Mouse (Mus musculus): ENCODE measurements around the gene Eif4e. TPM values are rescaled to one million over a fixed set of nuclear protein-coding genes. Genes with fewer than 3 reads are reported as not detected.
"Not testable (repeated sequence)": the region's sequence is repeated elsewhere in the genome, so short reads cannot be mapped to it uniquely, and the experiment has no call there.

Eif4e gene
- polyA plus RNA-seq, 1 experiment, result 193 TPM

DNA sequence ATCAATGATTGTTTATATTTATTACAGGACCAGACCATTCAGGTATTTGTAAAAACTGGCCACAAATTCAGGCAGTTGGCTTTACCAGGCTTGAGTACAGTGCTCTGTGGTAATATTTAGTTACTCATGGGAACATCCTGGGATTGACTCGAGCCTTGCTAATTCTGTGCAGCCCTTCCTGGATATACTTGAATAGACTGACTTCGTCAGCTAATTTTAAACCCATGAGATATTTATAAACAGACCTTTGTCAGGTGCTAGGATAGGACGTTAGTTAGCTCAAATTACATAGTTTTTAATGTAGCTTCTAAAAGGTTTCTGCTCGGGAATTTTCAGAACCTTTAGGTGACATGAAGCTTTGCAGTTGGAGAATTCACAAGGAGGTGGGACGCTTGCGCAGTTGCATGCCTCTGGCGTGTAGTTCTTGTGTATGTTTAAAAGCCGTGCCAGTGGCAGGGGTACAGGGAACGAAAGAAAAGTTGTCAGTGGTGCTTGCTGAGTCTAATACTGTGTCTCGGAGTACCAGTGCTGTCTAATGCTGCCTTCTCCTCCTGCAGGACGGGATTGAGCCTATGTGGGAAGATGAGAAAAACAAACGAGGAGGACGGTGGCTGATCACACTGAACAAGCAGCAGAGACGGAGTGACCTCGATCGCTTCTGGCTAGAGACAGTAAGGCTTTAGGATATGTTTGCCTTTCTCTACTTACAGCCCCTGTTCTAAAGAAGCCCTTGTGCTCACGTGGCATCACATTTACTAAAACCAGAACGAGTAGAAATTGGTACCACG, 24.6 kb downstream of the Eif4e start:
- Histone ChIP-seq H3K4me1 (ENCODE audit: control insufficient read depth, insufficient read depth, low read length) (no peaks in the 10 kb centered on the region), H3K4me3 (ENCODE audit: control insufficient read depth, low read depth, low read length) (no peak overlapping the region), H3K27ac (ENCODE audit: control insufficient read depth, insufficient read depth, low read depth, low read length) (no peak overlapping the region), H3K36me3 (ENCODE audit: control insufficient read depth, insufficient read depth, low read length) (peaks cover 1% of the 10 kb centered on the region), H3K27me3 (ENCODE audit: control insufficient read depth, insufficient read depth, low read length) (no peaks in the 10 kb centered on the region)
- TF ChIP-seq POLR2A (IDR thresholded peaks at IDR 0.05; ENCODE audit: control insufficient read depth, low read depth, low read length) (no peak), CTCF (IDR thresholded peaks at IDR 0.05; ENCODE audit: control insufficient read depth, insufficient read depth, insufficient replicate concordance, low read depth, low read length) (no peak)

- not testable (repeated sequence) for H3K27ac ChIP-seq (ENCODE audit: control insufficient read depth, insufficient read depth, low read depth, low read length); H3K36me3 ChIP-seq (ENCODE audit: control insufficient read depth, insufficient read depth, low read length); H3K4me3 ChIP-seq (ENCODE audit: control insufficient read depth, low read depth, low read length); H3K27me3 ChIP-seq (ENCODE audit: control insufficient read depth, insufficient read depth, low read length); H3K4me1 ChIP-seq (ENCODE audit: control insufficient read depth, insufficient read depth, low read length)
Measured at GRCm38 (mm10) chr3:138555279-138555678, 29.3 kb downstream of the Eif4e start.

DNA sequence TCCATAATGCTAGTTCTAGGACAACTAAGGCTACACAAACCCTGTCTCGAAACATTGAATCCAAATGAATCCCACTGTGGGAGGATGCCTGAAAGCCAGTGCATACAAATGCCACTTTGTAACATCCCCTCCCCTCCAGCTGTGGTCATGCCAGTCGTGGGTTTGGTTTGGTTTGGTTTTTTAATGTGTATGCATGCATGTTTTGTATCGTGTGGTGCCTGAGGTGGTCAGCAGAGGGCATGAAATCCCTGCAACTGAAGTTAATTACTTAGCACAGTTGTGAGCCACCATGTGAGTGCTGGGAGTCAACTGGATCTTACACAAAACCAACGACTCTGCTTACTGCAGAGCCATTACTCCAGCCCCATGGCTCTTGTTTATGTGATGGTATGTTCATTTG, 32.5 kb downstream of the Eif4e start:
- Histone ChIP-seq H3K27ac (ENCODE audit: control insufficient read depth, insufficient read depth, low read depth, low read length) (no peak overlapping the region), H3K4me1 (ENCODE audit: control insufficient read depth, insufficient read depth, low read length) (no peaks in the 10 kb centered on the region), H3K4me3 (ENCODE audit: control insufficient read depth, low read depth, low read length) (no peak overlapping the region), H3K36me3 (ENCODE audit: control insufficient read depth, insufficient read depth, low read length) (peaks cover 2% of the 10 kb centered on the region; the same call in 1 of the 2 replicates), H3K27me3 (ENCODE audit: control insufficient read depth, insufficient read depth, low read length) (no peaks in the 10 kb centered on the region)
- TF ChIP-seq POLR2A (IDR thresholded peaks at IDR 0.05; ENCODE audit: control insufficient read depth, low read depth, low read length), result no peak
- no peak for TF ChIP-seq CTCF (IDR thresholded peaks at IDR 0.05; ENCODE audit: control insufficient read depth, insufficient read depth, insufficient replicate concordance, low read depth, low read length)

DNA sequence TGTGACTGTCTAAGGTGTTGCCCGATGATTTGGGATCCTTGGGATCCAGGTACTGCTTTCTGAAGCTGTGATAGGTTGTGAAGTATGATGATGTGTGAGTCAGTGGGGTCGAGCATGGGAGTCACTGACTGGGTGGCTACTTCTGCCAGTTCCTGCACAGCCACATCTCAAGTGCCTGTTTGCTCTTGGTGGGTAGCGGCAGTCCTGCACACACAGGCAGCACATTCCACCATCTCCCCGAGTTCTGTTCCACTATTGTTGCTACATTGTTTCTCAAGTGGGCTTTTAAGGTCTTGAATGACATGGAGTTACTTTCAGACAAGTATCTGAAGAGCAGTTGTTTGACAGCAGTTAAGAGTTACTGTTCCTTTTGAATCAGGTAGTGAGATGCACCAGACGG, 34.3 kb downstream of the Eif4e start:
- Histone ChIP-seq H3K4me3 (ENCODE audit: control insufficient read depth, low read depth, low read length) (no peak overlapping the region), H3K4me1 (ENCODE audit: control insufficient read depth, insufficient read depth, low read length) (no peaks in the 10 kb centered on the region), H3K36me3 (ENCODE audit: control insufficient read depth, insufficient read depth, low read length) (0 out of 2 replicates have a peak, but pooled peaks cover 2% of the 10 kb centered on the region), H3K27ac (ENCODE audit: control insufficient read depth, insufficient read depth, low read depth, low read length) (no peak overlapping the region), H3K27me3 (ENCODE audit: control insufficient read depth, insufficient read depth, low read length) (no peaks in the 10 kb centered on the region)
- TF ChIP-seq POLR2A (IDR thresholded peaks at IDR 0.05; ENCODE audit: control insufficient read depth, low read depth, low read length) (no peak), CTCF (IDR thresholded peaks at IDR 0.05; ENCODE audit: control insufficient read depth, insufficient read depth, insufficient replicate concordance, low read depth, low read length) (no peak)

- no peaks in the 10 kb centered on the region for H3K27me3 ChIP-seq (ENCODE audit: control insufficient read depth, insufficient read depth, low read length)
- H3K4me3 ChIP-seq (ENCODE audit: control insufficient read depth, low read depth, low read length), result no peak overlapping the region
- no peak overlapping the region for H3K27ac ChIP-seq (ENCODE audit: control insufficient read depth, insufficient read depth, low read depth, low read length)
- H3K36me3 ChIP-seq (ENCODE audit: control insufficient read depth, insufficient read depth, low read length), result 0 out of 2 replicates have a peak, but pooled peaks cover 2% of the 10 kb centered on the region
- TF ChIP-seq POLR2A (IDR thresholded peaks at IDR 0.05; ENCODE audit: control insufficient read depth, low read depth, low read length), result no peak
- TF ChIP-seq CTCF (IDR thresholded peaks at IDR 0.05; ENCODE audit: control insufficient read depth, insufficient read depth, insufficient replicate concordance, low read depth, low read length), result no peak
- H3K4me1 ChIP-seq (ENCODE audit: control insufficient read depth, insufficient read depth, low read length), result no peaks in the 10 kb centered on the region
Measured at GRCm38 (mm10) chr3:138560886-138561285, 34.9 kb downstream of the Eif4e start.

DNA sequence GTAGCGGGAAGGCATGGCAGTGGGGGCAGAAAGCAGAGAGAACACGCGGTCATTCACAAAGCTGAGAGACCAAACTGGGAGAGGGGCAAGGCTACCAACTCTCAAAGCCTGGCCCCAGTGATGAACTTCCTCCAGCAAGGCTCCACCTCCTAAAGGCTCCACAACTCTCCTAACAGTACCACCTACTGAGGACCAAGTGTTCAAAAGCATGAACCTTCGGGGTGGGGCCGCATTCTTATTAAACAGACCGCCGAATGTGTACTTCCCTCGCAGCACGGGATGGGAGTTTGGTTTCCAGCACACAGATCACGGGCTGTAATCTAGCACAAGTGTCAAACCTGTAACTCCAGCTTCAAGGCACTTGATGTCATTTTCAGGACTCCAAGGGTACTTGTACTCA, 52.9 kb downstream of the Eif4e start:
- TF ChIP-seq CTCF (IDR thresholded peaks at IDR 0.05; ENCODE audit: control insufficient read depth, insufficient read depth, insufficient replicate concordance, low read depth, low read length) (no peak), POLR2A (IDR thresholded peaks at IDR 0.05; ENCODE audit: control insufficient read depth, low read depth, low read length) (no peak)
- H3K36me3 ChIP-seq (ENCODE audit: control insufficient read depth, insufficient read depth, low read length), result no peaks in the 10 kb centered on the region
- H3K27ac ChIP-seq (ENCODE audit: control insufficient read depth, insufficient read depth, low read depth, low read length), result no peak overlapping the region
- no peak overlapping the region for H3K4me3 ChIP-seq (ENCODE audit: control insufficient read depth, low read depth, low read length)
- H3K4me1 ChIP-seq (ENCODE audit: control insufficient read depth, insufficient read depth, low read length), result peaks cover 2% of the 10 kb centered on the region; the same call in 1 of the 2 replicates
- no peaks in the 10 kb centered on the region for H3K27me3 ChIP-seq (ENCODE audit: control insufficient read depth, insufficient read depth, low read length)

DNA sequence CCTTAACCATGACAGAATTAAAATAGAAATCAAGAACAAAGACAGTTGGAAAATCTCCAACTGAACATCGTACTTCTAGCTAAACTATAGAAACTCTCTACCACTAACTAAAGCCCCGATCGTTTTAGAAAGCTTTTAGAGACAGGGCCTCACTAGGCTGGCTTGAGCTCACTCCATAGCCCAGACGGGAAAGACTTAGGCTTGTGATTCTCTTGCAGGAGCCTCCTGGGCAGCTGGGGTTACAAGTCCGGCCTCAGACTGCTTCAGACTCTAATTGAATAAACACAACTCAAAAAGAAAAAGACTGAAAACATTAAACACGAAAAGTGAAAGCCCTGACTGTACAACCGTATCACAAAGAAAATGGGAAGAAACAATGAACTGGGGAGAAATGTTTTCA, 60.2 kb downstream of the Eif4e start:
- Histone ChIP-seq H3K36me3 (ENCODE audit: control insufficient read depth, insufficient read depth, low read length) (no peaks in the 10 kb centered on the region), H3K27ac (ENCODE audit: control insufficient read depth, insufficient read depth, low read depth, low read length) (no peak overlapping the region), H3K4me1 (ENCODE audit: control insufficient read depth, insufficient read depth, low read length) (no peaks in the 10 kb centered on the region), H3K27me3 (ENCODE audit: control insufficient read depth, insufficient read depth, low read length) (no peaks in the 10 kb centered on the region), H3K4me3 (ENCODE audit: control insufficient read depth, low read depth, low read length) (no peak overlapping the region)
- no peak for TF ChIP-seq POLR2A (IDR thresholded peaks at IDR 0.05; ENCODE audit: control insufficient read depth, low read depth, low read length)
- no peak for TF ChIP-seq CTCF (IDR thresholded peaks at IDR 0.05; ENCODE audit: control insufficient read depth, insufficient read depth, insufficient replicate concordance, low read depth, low read length)
